Mouse (Mus musculus) E14TG2a.4 (cell line): ENCODE measurements around the gene Ppp2r2d.

Experiments used
- H3K27me3 ChIP-seq: 2 replicates; pipeline ENCODE4 v1.6.1; 2014; ENCODE audit warnings: low read length, control low read depth; ENCODE audit not compliant: insufficient read depth
- H3K36me3 ChIP-seq: 2 replicates; pipeline ENCODE4 v1.6.1; 2014; ENCODE audit warnings: low read length, control low read depth; ENCODE audit not compliant: insufficient read depth
- H3K4me1 ChIP-seq: replicated peaks from 2 replicates; pipeline ENCODE4 v1.6.1; 2014; ENCODE audit warnings: low read depth, low read length, control low read depth
- H3K4me3 ChIP-seq: replicated peaks from 2 replicates; pipeline ENCODE4 v1.5.1; 2014; ENCODE audit warnings: mild to moderate bottlenecking, low read length
- H3K9me3 ChIP-seq: 2 replicates; pipeline ENCODE4 v1.6.1; 2014; ENCODE audit warnings: low read length, control low read depth
- CTCF ChIP-seq: conservative IDR thresholded peaks from 2 replicates; pipeline ENCODE4 v1.5.1; 2014; ENCODE audit warnings: low read length
- NANOG ChIP-seq: IDR thresholded peaks from 2 replicates; pipeline ENCODE4 v1.6.1; 2014; ENCODE audit warnings: borderline replicate concordance, low read length, mixed read lengths
- POU5F1 ChIP-seq: IDR thresholded peaks from 2 replicates; pipeline ENCODE4 v1.6.1; 2014; ENCODE audit warnings: low read length, borderline replicate concordance

The Ppp2r2d gene

DNA sequence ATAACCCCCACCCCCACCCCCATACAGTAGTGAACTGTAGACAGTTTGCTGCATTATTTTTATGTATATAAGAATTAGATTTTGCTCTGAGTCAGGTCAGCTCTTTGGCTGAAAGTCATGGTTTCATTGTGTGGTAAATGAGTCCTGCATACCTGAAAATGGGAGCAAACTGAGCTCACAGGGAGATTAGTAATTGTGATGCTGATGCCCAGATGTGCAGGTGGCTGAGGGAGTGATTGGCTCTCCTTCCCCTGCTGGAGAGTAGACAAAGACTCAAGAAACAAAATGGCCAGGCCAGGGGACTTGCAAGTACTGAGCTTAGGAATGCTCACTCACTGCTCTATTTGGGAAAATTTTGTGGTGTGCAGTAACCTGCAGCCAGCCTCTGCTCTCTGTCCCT lies 4.2 kb downstream of the Ppp2r2d start:
- Histone ChIP-seq H3K9me3 (no peaks in the 10 kb centered on the region), H3K4me1 (peaks cover 72% of the 10 kb centered on the region), H3K27me3 (no peaks in the 10 kb centered on the region), H3K36me3 (peaks cover 72% of the 10 kb centered on the region), H3K4me3 (peak overlapping the region; percentile 98)
- TF ChIP-seq POU5F1 = peak; percentile 87
- TF ChIP-seq NANOG = peak; percentile 61; the same call in 1 of the 2 replicates
- no peak for TF ChIP-seq CTCF

DNA sequence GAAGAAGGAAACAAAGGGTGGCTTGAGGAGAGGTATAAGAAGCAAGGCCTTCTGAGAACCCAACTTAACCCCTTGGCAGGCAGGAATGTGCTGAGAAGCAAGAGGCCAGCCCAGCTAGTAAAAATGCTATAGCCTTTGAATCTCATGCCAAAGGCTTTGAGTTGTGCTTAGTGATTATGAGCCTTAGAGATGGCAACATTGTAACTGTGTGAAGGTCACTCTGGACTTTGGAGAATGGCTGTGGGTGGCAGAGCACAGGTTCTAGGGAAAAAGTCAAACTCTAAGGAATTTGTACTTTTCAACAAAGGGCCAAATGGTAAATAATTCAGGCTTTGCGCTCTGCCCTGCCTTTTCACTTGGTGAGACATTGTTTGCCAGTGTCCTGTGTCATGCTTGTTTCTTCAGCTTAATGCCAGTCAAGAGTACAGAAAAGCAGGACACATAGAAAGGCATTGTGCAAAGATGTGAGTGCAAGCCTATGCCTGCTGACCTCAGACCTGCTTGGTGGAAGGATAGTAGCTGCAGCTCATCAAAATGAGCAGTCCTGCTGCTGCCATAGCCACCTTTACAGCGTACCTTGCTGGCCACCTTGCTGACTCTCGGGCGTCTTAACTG lies 7.6 kb downstream of the Ppp2r2d start:
- Histone ChIP-seq H3K27me3 (no peaks in the 10 kb centered on the region), H3K4me3 (peak overlapping the region; percentile 42), H3K9me3 (no peaks in the 10 kb centered on the region), H3K4me1 (peaks cover 91% of the 10 kb centered on the region), H3K36me3 (peaks cover 79% of the 10 kb centered on the region)
- no peak for TF ChIP-seq CTCF
- TF ChIP-seq NANOG = no peak
- TF ChIP-seq POU5F1 = no peak

DNA sequence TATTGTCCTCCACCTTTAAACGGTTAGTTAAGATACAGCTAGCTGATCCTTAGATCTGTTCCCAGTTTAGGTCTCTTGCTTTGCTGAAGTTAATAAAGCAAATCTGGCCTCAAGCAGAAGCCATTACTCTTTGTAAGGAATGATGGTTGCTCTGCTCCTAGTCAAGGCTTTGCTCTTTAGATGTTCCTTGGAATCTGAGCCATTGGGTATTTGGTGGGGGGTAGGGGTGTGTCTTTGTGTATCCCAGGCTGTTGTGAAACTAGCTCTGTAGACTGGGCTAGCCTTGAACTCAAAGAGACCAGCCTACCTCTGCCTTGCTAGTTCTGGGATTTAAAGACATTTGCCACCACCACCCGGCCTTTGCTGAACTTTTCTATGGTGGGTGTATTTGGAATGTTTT lies 8.3 kb downstream of the Ppp2r2d start:
- Histone ChIP-seq H3K4me1 (peaks cover 93% of the 10 kb centered on the region), H3K27me3 (no peaks in the 10 kb centered on the region), H3K9me3 (no peaks in the 10 kb centered on the region), H3K36me3 (peaks cover 79% of the 10 kb centered on the region), H3K4me3 (peak overlapping the region; percentile 42)
- no peak for TF ChIP-seq CTCF
- TF ChIP-seq NANOG = no peak
- no peak for TF ChIP-seq POU5F1

DNA sequence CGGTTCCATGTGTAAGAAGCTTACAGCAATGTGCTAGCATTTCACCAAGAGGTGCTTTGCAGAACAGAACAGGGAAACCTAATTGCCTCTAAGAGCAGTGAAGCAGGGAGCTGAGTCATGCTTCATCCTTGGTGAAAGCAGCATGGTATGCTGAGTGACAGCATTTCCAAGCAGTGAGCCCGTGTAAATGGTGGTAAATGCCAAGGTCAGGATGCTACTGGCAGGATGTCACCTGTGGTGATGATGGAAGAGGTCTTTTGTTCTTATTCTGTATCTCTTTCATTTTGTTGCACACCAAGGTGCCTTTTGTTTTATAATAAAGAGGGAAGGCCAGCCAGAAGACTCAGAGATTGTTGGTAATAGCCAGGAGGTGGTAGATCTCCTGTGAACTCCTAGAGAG lies 10.8 kb downstream of the Ppp2r2d start:
- H3K36me3 ChIP-seq = peaks cover 80% of the 10 kb centered on the region
- H3K27me3 ChIP-seq = no peaks in the 10 kb centered on the region
- no peaks in the 10 kb centered on the region for H3K9me3 ChIP-seq
- TF ChIP-seq NANOG (peak; percentile 91), POU5F1 (no peak)
- peak overlapping the region; percentile 53; the same call in 1 of the 2 replicates for H3K4me3 ChIP-seq
- H3K4me1 ChIP-seq = peaks cover 96% of the 10 kb centered on the region

DNA sequence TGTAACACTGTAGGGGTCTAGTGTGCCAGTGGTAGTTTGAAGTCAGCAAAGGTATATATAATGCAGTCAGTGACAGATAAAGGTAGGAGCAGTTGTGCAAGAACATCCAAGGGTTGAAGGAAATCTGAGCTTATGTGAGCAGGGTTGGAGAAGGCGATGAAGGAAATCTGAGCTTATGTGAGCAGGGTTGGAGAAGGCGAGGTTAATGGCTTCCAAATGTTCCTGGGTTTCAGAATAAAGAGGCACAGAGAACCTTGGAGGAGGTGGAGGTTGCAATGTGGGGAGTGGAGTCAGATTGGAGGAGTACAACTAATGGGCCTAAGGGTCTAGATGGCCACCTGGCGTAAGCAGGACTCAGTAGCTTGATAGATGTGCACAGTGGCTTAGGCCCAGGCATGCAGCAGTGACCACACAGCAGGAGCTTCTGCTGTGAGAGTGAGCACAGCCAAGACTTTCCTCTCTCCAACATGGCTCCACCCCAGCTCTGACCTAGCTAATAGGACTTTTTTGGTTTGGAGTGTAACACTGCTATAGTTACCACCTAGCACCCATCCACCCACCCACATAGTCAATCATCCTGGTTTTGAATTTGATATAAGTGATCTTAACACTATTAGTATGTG lies 18.2 kb downstream of the Ppp2r2d start:
- Histone ChIP-seq H3K4me3 (0 out of 2 replicates have a peak overlapping the region, but pooled peaks have one; percentile 3), H3K4me1 (peaks cover 87% of the 10 kb centered on the region), H3K27me3 (no peaks in the 10 kb centered on the region), H3K36me3 (peaks cover 90% of the 10 kb centered on the region), H3K9me3 (no peaks in the 10 kb centered on the region)
- TF ChIP-seq POU5F1 (no peak), NANOG (no peak), CTCF (no peak)

DNA sequence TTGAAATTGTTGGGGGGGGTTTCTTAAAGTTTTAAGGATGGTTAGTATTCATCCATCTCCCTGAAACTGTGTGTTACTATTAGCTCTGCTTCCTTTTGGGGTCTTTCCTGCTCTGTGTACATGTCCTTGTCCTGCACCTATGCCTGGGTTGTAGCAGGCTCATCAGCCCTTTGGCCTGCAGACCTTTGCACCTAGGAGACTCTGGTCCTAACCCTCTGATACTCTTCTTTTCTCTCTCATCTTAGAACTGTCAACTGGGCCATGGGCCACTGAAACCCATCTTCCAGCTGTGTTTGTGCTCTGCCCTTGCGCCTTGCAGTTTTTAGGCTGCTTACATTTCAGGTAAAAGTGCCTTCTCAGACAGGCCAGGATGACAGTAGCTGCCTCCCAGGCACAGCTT lies 18.9 kb downstream of the Ppp2r2d start:
- H3K27me3 ChIP-seq = no peaks in the 10 kb centered on the region
- H3K36me3 ChIP-seq = peaks cover 92% of the 10 kb centered on the region
- no peak overlapping the region for H3K4me3 ChIP-seq
- H3K9me3 ChIP-seq = no peaks in the 10 kb centered on the region
- TF ChIP-seq POU5F1 (no peak), NANOG (no peak), CTCF (no peak)
- peaks cover 81% of the 10 kb centered on the region for H3K4me1 ChIP-seq

DNA sequence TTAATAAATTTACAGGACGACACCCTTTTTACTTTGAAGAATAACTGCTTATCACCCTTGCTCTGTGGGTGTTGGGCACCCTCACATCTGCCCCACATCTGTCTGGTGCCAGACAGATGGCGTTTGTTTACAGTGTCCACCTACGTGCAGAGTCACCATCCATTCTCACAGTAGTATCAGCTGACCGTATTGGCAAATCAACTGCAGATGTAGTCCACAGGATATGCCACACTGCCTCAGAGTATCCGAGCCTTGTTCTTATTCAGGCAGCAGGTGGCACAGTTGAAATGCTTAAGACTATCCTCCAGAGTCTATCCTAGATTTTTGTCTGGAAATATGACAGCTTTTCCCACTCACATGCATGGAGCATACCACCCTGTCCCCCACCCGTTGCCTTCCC lies 21.4 kb downstream of the Ppp2r2d start:
- H3K9me3 ChIP-seq = no peaks in the 10 kb centered on the region
- H3K4me3 ChIP-seq = no peak overlapping the region
- H3K27me3 ChIP-seq = no peaks in the 10 kb centered on the region
- H3K36me3 ChIP-seq = peaks cover 96% of the 10 kb centered on the region
- peaks cover 76% of the 10 kb centered on the region for H3K4me1 ChIP-seq
- TF ChIP-seq POU5F1 (no peak), CTCF (no peak), NANOG (no peak)

DNA sequence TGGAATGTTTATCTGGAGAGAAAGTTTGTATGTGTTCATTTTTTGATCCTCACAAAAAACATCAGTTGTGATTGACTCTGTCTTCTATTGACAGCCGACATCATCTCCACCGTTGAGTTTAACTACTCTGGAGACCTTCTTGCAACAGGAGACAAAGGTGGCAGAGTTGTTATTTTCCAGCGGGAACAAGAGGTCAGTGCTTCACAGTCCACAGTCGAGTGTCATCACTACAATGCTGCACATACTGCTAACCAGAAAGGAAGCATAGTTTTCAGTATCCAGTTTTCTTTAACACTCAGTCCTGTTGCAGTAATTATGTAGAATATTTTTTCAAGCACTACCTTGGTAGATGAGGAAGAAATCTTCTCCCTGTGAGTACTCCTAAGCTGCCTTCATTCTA lies 22.4 kb downstream of the Ppp2r2d start:
- no peaks in the 10 kb centered on the region for H3K9me3 ChIP-seq
- H3K4me3 ChIP-seq = no peak overlapping the region
- no peaks in the 10 kb centered on the region for H3K27me3 ChIP-seq
- peaks cover 72% of the 10 kb centered on the region for H3K4me1 ChIP-seq
- H3K36me3 ChIP-seq = peaks cover 96% of the 10 kb centered on the region
- TF ChIP-seq NANOG = no peak

DNA sequence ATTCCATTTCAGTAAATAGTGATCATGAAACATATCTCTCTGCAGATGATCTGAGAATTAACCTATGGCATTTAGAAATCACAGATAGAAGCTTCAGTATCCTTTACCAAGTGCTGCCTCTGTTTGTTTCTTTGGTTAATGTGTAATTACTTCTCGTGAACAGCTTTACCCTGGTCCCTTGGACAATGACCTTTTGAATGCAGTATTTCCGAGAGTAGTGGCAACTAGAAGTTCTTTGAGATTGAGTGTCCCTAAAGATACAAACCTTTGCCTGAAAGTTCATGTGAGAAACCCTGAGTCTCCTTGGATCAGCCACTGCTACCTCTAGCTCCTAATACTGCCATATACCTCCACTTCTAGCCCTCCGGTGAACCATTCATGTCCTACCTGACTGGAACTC lies 27.1 kb downstream of the Ppp2r2d start:
- no peaks in the 10 kb centered on the region for H3K27me3 ChIP-seq
- peaks cover 61% of the 10 kb centered on the region for H3K4me1 ChIP-seq
- TF ChIP-seq NANOG (no peak), CTCF (no peak), POU5F1 (no peak)
- H3K36me3 ChIP-seq = peaks cover 100% of the 10 kb centered on the region
- H3K4me3 ChIP-seq = no peak overlapping the region
- H3K9me3 ChIP-seq = no peaks in the 10 kb centered on the region
